Mouse (Mus musculus): ENCODE data around the gene Prim1.
"Not testable (repeated sequence)": the region's sequence is repeated elsewhere in the genome, so short reads cannot be mapped to it uniquely, and the experiment has no call there.

The Prim1 gene

GRCm38 (mm10) chr10:128078269-128078668, 63.3 kb downstream of the Prim1 start:
- DNase-seq (ENCODE audit: low spot score in 2 of 2) = not testable (repeated sequence)
